Mouse (Mus musculus): ENCODE measurements around the gene Sap18.

DNA sequence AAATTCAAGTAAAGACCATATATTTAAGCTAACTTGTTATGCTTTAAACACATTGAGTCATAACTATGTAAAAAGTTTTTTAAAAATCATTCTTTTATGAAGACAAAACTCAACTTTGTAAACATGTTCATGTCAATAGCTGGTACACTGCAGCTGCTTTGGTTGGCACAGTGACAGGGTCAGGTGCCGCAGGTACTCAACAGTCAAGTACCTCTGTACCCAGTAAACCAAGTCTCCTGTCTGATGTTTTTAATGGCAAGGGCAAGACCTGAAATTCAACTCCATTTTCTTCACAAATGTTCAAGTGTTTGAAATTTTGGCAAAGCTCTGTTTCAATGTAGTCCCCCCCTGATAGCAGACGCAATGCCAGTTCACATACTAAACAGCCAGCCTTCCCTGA lies 35.5 kb downstream of the Sap18 start:
- no peak for TF ChIP-seq CTCF (IDR thresholded peaks at IDR 0.05; ENCODE audit: low read depth)
- no peak for TF ChIP-seq EP300 (optimal IDR thresholded peaks at IDR 0.05)

Measured in stomach, postnatal 0 days (tissue).